Mouse (Mus musculus) E14TG2a.4 (cell line): ENCODE results near the gene Cog4.

Experiments
- CTCF ChIP-seq: conservative IDR thresholded peaks from 2 replicates; pipeline ENCODE4 v1.5.1; 2014; ENCODE audit warnings: low read length
- POU5F1 ChIP-seq: IDR thresholded peaks from 2 replicates; pipeline ENCODE4 v1.6.1; 2014; ENCODE audit warnings: low read length, borderline replicate concordance

GRCm38 (mm10) chr8:110883824-110884223, 37.4 kb downstream of the Cog4 start:
- no peak for TF ChIP-seq CTCF
- TF ChIP-seq POU5F1 = no peak
